Mouse (Mus musculus) megakaryocyte-erythroid progenitor cell, adult 5-6 weeks (primary cell): Measurements from ENCODE around the gene Mob1a. TPM values are rescaled to one million over a fixed set of nuclear protein-coding genes. Genes with fewer than 3 reads are reported as not detected.

Experiments used
- ATAC-seq: replicated peaks from 2 replicates; pipeline ENCODE4 v1.8.0; 2016; ENCODE audit warnings: mild to moderate bottlenecking, inconsistent platforms; ENCODE audit not compliant: severe bottlenecking, poor library complexity, low FRiP score, low TSS enrichment
- total RNA-seq, 2 experiments: library from RNA; stranded (forward) in 1 of 2; stranded (reverse) in 1 of 2; fragments of 200-1000, 215-1000 nt in 1 of 2; fragments of >200 nt in 1 of 2; fragmentation: Nextera tagmentation in 1 of 2; gene quantifications; 2 replicates each; pipeline ENCODE4 v1.2.3; 2014 to 2017

Gene Mob1a
- total RNA-seq (2014; fragmentation: Nextera tagmentation) (58.8 and 60.6 TPM in 2 replicates), total RNA-seq (2017) (117 and 119 TPM in 2 replicates)

GRCm38 (mm10) chr6:83325525-83326393, at the start of gene Mob1a, which contains the start of gene Mthfd2:
TSS of gene Mob1a (plus strand) at chr6:83326016.
TSS of gene Mthfd2 (minus strand) at chr6:83325908.
- ATAC-seq: peak; percentile 98

- ATAC-seq: no peak
These were observed 48.7 kb upstream of the Mob1a start for GRCm38 (mm10) chr6:83277151-83277550.

- peak; percentile 63; the same call in 1 of the 2 replicates for ATAC-seq
These were observed 46.9 kb upstream of the Mob1a start for GRCm38 (mm10) chr6:83278881-83279280.

- peak; percentile 43; the same call in 1 of the 2 replicates for ATAC-seq
These were observed 45.4 kb upstream of the Mob1a start for GRCm38 (mm10) chr6:83280256-83280955.

GRCm38 (mm10) chr6:83300447-83301229, 25.2 kb upstream of the Mob1a start:
- no peak for ATAC-seq

GRCm38 (mm10) chr6:83301294-83301693, 24.5 kb upstream of the Mob1a start:
- ATAC-seq: no peak

- ATAC-seq: no peak
These were observed 23.6 kb upstream of the Mob1a start for GRCm38 (mm10) chr6:83302264-83302663.

GRCm38 (mm10) chr6:83309017-83309416, 16.8 kb upstream of the Mob1a start:
- no peak for ATAC-seq

- no peak for ATAC-seq
These were observed 14.6 kb upstream of the Mob1a start for GRCm38 (mm10) chr6:83311206-83311605.

GRCm38 (mm10) chr6:83312021-83312420, 13.8 kb upstream of the Mob1a start:
- ATAC-seq: no peak

- ATAC-seq: no peak
These were observed 13.3 kb upstream of the Mob1a start for GRCm38 (mm10) chr6:83312514-83312913.

- ATAC-seq: no peak
These were observed 10.5 kb upstream of the Mob1a start for GRCm38 (mm10) chr6:83315293-83315692.

GRCm38 (mm10) chr6:83316022-83316421, 9.8 kb upstream of the Mob1a start:
- ATAC-seq: no peak

- ATAC-seq: peak; percentile 97
These were observed 8.6 kb upstream of the Mob1a start for GRCm38 (mm10) chr6:83317108-83317741.

- no peak for ATAC-seq
These were observed 3.9 kb upstream of the Mob1a start for GRCm38 (mm10) chr6:83321927-83322326.

- no peak for ATAC-seq
These were observed 3.0 kb upstream of the Mob1a start for GRCm38 (mm10) chr6:83322794-83323193.

GRCm38 (mm10) chr6:83323652-83324419, 2.0 kb upstream of the Mob1a start:
- ATAC-seq: 0 out of 2 replicates have a peak, but pooled peaks have one; percentile 26

- ATAC-seq: 0 out of 2 replicates have a peak, but pooled peaks have one; percentile 0
These were observed 549 bp downstream of the Mob1a start for GRCm38 (mm10) chr6:83326394-83326736.
